Mouse (Mus musculus): ENCODE data around the gene Mapk11. TPM values are rescaled to one million over a fixed set of nuclear protein-coding genes. Genes with fewer than 3 reads are reported as not detected.
A peak's percentile ranks its signal among the peaks of the same experiment; 100 is the strongest.

Gene Mapk11
- polyA plus RNA-seq, 1 experiment from 2014 or later, result 5.0 TPM

DNA sequence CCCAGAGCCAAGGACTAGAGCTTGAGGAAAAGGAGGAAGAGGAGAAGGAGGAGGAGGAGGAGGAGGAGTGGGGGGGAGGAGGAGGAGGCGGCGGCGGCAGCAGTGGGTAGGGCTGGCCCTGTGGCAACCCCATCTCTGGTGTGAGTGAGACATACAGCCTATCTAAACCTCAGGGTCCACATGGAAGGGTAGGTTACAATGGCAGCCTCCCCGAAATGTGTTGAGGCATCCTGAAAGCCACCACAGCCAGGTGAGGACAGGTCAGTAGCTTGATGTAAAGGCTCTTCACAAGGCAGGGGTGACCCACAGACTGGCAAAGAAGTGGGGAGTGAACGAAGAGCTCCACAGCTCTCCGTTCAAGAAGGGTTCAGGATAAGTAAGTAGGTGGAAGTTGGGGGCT lies 10.9 kb downstream of the Mapk11 start:
- H3K36me3 ChIP-seq (ENCODE audit: control insufficient read depth, insufficient read depth, low read length), result no peaks in the 10 kb centered on the region
- H3K27me3 ChIP-seq (replicated peaks; ENCODE audit: control insufficient read depth, insufficient read depth, low read length), result peaks cover 31% of the 10 kb centered on the region
- no peak overlapping the region for H3K27ac ChIP-seq (ENCODE audit: low read length)
- 94% methylated on average over 6 of the region's 6 CpGs for WGBS
- H3K4me3 ChIP-seq (ENCODE audit: low read length), result no peak overlapping the region
- H3K4me2 ChIP-seq (ENCODE audit: low read depth, low read length), result no peak overlapping the region
- H3K4me1 ChIP-seq (ENCODE audit: control insufficient read depth, insufficient read depth, low read length), result peaks cover 12% of the 10 kb centered on the region
- no peaks in the 10 kb centered on the region for H3K9me3 ChIP-seq (ENCODE audit: control insufficient read depth, low read length)
- ATAC-seq, result no peak
- H3K9ac ChIP-seq (ENCODE audit: low read depth, low read length), result no peak overlapping the region

DNA sequence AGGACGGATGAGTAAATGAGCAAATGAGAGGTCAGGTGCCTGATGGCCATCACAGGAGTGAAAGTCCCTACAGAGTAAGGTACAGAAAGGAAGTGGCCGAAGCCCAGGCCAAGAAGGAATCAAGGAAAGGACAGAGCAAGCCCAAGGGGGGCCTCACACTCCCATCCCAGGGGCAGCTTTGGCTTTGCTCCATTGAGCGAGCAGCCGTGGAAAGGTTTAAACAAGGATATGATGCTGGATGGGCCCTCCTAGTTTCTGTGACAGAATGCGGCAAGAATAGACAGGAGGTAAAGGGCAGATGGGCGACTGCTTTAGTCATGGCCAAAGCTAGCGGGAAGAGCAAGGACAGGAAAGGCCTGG lies 11.4 kb downstream of the Mapk11 start:
- no peak overlapping the region for H3K9ac ChIP-seq (ENCODE audit: low read depth, low read length)
- peaks cover 31% of the 10 kb centered on the region for H3K27me3 ChIP-seq (replicated peaks; ENCODE audit: control insufficient read depth, insufficient read depth, low read length)
- H3K36me3 ChIP-seq (ENCODE audit: control insufficient read depth, insufficient read depth, low read length), result no peaks in the 10 kb centered on the region
- H3K4me2 ChIP-seq (ENCODE audit: low read depth, low read length), result no peak overlapping the region
- no peak for ATAC-seq
- 83% methylated on average over 7 of the region's 7 CpGs for WGBS
- H3K4me1 ChIP-seq (ENCODE audit: control insufficient read depth, insufficient read depth, low read length), result peaks cover 12% of the 10 kb centered on the region
- H3K27ac ChIP-seq (ENCODE audit: low read length), result no peak overlapping the region
- no peak overlapping the region for H3K4me3 ChIP-seq (ENCODE audit: low read length)
- H3K9me3 ChIP-seq (ENCODE audit: control insufficient read depth, low read length), result no peaks in the 10 kb centered on the region

DNA sequence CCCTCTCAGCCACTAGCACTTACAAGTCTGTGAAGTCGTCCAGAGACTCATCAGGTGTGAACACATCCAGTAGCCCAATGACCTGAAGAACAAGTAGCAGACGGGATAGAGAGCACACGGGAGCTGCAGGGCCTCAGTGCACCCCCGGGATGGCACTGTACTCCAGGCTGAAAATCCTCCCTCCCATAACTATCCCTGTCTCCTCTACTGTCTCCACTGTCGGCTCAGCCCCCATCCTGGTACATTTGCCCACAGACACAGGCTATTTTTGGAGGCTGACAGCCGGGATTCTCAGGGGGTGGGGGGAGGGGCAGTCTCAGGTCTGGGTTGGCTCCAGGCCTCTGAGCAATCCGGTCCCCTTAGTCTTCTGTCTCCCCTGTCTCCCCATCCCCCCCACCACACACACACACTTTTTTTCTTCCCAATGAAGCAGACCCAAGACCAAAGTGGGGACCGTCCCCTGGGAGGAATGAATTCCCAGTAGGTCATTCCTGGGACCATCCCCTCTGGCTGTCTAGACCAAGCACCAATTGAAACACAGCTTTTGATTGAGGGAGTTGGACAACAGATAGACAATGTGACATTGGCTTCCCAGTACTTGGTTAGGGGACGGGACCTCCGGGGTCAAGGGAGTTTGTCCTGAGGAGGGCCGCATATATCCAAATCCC lies 11.9 kb downstream of the Mapk11 start:
- no peaks in the 10 kb centered on the region for H3K36me3 ChIP-seq (ENCODE audit: control insufficient read depth, insufficient read depth, low read length)
- WGBS, result 70% methylated on average over 11 of the region's 11 CpGs
- no peak for ATAC-seq
- H3K27me3 ChIP-seq (replicated peaks; ENCODE audit: control insufficient read depth, insufficient read depth, low read length), result peaks cover 29% of the 10 kb centered on the region
- no peak overlapping the region for H3K27ac ChIP-seq (ENCODE audit: low read length)
- no peak overlapping the region for H3K4me3 ChIP-seq (ENCODE audit: low read length)
- no peaks in the 10 kb centered on the region for H3K9me3 ChIP-seq (ENCODE audit: control insufficient read depth, low read length)
- no peak overlapping the region for H3K9ac ChIP-seq (ENCODE audit: low read depth, low read length)
- no peak overlapping the region for H3K4me2 ChIP-seq (ENCODE audit: low read depth, low read length)
- H3K4me1 ChIP-seq (ENCODE audit: control insufficient read depth, insufficient read depth, low read length), result peaks cover 12% of the 10 kb centered on the region

DNA sequence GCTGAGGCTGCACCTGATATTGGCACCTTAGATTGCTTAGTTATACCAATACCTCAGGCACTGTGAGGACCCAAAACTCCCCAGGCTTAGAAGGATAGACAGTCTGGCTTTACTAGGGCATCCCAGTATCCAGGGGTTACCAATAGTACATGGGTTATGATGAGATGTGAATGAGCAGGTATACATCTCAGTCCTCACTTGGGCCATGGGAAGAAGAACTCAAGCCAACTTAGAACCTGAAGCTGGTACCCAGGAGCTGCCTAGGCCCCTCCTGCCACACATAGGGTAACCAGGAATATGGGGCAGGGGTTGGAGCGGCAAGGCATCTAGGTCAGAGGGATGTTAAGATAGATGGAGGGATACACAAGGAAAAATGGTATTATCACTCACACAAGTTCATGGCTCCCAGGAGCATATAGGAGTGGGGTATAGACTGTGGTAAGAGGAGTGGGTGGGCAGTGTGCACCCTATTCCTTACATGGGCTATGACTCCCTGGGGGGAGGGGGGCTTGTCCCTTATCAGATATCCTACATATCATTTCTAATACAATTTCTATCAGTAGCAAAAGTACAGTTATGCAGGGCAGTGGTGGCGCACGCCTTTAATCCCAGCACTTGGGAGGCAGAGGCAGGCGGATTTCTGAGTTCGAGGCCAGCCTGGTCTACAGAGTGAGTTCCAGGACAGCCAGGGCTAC lies 12.8 kb downstream of the Mapk11 start:
- peaks cover 12% of the 10 kb centered on the region for H3K4me1 ChIP-seq (ENCODE audit: control insufficient read depth, insufficient read depth, low read length)
- no peaks in the 10 kb centered on the region for H3K9me3 ChIP-seq (ENCODE audit: control insufficient read depth, low read length)
- no peak overlapping the region for H3K27ac ChIP-seq (ENCODE audit: low read length)
- no peak overlapping the region for H3K4me2 ChIP-seq (ENCODE audit: low read depth, low read length)
- H3K27me3 ChIP-seq (replicated peaks; ENCODE audit: control insufficient read depth, insufficient read depth, low read length), result peaks cover 24% of the 10 kb centered on the region
- no peak overlapping the region for H3K9ac ChIP-seq (ENCODE audit: low read depth, low read length)
- no peak for ATAC-seq
- no peaks in the 10 kb centered on the region for H3K36me3 ChIP-seq (ENCODE audit: control insufficient read depth, insufficient read depth, low read length)
- no peak overlapping the region for H3K4me3 ChIP-seq (ENCODE audit: low read length)
- WGBS, result 95% methylated on average over 5 of the region's 5 CpGs

DNA sequence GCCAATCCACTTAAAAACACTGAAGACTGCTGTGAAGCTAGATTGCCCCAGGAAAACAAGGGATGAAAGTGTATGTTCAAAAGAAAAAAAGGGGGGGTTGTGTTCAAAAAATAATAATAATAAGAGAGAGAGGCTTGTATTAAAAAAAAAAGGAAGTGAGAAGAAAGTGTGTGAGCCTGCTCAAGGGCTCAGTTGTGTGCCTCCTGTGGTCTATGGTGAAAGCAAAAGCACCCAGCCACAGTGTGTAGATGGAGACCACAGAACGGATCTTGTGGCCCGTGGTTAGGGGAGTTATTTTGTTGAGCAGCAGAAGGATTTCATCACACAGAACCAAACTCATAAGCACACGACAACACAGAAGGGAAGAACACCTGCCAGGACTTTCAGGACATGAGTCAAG lies 18.1 kb downstream of the Mapk11 start:
- Histone ChIP-seq H3K27me3 (replicated peaks; ENCODE audit: control insufficient read depth, insufficient read depth, low read length) (no peaks in the 10 kb centered on the region), H3K9me3 (ENCODE audit: control insufficient read depth, low read length) (no peaks in the 10 kb centered on the region), H3K4me2 (ENCODE audit: low read depth, low read length) (no peak overlapping the region), H3K36me3 (ENCODE audit: control insufficient read depth, insufficient read depth, low read length) (no peaks in the 10 kb centered on the region), H3K4me1 (ENCODE audit: control insufficient read depth, insufficient read depth, low read length) (peaks cover 12% of the 10 kb centered on the region), H3K4me3 (ENCODE audit: low read length) (no peak overlapping the region), H3K9ac (ENCODE audit: low read depth, low read length) (no peak overlapping the region), H3K27ac (ENCODE audit: low read length) (no peak overlapping the region)
- no peak for ATAC-seq
- WGBS, result 78% methylated on average over 3 of the region's 3 CpGs

DNA sequence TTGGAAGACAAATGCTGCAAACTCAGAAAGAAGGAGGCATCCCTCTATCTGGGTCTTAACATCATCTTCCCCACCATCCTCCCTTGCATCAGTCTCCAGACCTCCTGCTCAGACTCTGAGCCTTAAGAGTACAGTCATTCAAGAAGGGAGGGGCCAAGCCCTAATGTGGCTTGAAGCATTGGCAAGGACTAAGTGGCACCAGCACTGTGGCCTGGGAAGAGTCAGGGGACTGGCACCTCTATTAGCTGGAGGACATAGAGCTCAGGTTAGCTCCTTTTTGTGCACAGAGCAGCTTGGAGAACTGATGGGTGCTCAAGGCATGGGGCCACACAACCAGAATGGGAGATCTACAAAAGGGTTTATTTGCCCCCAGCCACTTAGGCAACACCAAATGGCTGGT lies 19.2 kb downstream of the Mapk11 start:
- Histone ChIP-seq H3K9me3 (ENCODE audit: control insufficient read depth, low read length) (no peaks in the 10 kb centered on the region), H3K4me3 (ENCODE audit: low read length) (no peak overlapping the region), H3K4me1 (ENCODE audit: control insufficient read depth, insufficient read depth, low read length) (peaks cover 12% of the 10 kb centered on the region), H3K4me2 (ENCODE audit: low read depth, low read length) (no peak overlapping the region), H3K27me3 (replicated peaks; ENCODE audit: control insufficient read depth, insufficient read depth, low read length) (no peaks in the 10 kb centered on the region), H3K27ac (ENCODE audit: low read length) (no peak overlapping the region), H3K9ac (ENCODE audit: low read depth, low read length) (no peak overlapping the region), H3K36me3 (ENCODE audit: control insufficient read depth, insufficient read depth, low read length) (no peaks in the 10 kb centered on the region; the same call in 1 of the 2 replicates)
- no peak for ATAC-seq

DNA sequence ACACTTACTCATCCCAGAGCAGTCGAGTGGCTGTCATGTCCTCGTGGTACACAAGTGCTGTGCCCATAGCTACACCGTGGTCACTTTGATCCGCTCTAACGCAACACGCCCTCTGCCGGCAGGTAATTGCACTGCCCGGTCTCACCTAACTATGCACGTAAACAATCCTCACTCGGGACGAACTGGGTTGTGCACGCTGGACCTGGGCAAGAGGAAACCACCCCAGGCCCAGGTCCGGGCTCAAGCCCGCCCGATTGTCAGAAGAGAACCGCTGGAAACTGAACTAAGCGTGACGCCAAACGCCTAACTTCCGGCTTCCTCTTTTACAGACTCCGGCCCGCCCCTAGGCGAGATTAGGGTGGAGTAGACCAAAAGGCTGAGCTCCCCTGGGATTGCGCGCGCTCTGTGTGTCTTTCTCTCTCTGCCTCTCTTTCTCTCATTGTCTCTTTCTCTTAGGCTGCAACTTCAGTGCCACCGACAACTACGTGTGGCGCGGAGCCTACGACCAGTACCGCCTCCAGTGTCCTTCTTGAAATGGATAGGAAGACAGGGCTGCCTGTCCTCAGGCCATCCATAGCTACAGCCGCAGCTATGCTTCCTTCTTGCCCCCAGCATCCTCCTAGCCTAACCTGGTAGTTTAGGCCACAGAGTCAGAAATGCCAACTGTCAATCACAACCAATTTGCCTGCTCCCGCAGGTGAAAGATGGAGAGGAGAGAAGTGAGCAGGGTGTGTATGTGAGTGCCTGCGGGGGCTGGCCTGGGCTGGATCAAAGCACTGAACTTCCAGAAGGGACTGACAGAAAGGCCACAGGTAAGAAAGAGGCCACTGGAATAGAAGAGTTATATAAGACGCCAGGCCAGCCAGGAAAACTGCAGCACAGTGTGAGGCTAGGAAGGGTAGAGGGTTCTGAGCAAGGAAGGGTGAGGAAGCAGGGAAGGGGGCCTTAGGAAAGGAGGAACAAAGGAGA lies 20.8 kb downstream of the Mapk11 start, which contains the start of gene Hdac10:
TSS of gene Hdac10 (minus strand) at position 319 of the 969 bp plus-strand sequence.
- Histone ChIP-seq H3K27ac (ENCODE audit: low read length) (peak within 1 kb of the TSS; percentile 84), H3K4me3 (ENCODE audit: low read length) (peak within 1 kb of the TSS; percentile 72), H3K27me3 (replicated peaks; ENCODE audit: control insufficient read depth, insufficient read depth, low read length) (no peaks in the 10 kb centered on the region), H3K9me3 (ENCODE audit: control insufficient read depth, low read length) (no peaks in the 10 kb centered on the region), H3K36me3 (ENCODE audit: control insufficient read depth, insufficient read depth, low read length) (no peaks in the 10 kb centered on the region; the same call in 1 of the 2 replicates), H3K4me1 (ENCODE audit: control insufficient read depth, insufficient read depth, low read length) (peaks cover 16% of the 10 kb centered on the region), H3K9ac (ENCODE audit: low read depth, low read length) (peak within 1 kb of the TSS; percentile 82), H3K4me2 (ENCODE audit: low read depth, low read length) (peak within 1 kb of the TSS; percentile 74)
- WGBS, result 3% methylated on average over 36 of the region's 36 CpGs
- ATAC-seq, result peak; percentile 93

DNA sequence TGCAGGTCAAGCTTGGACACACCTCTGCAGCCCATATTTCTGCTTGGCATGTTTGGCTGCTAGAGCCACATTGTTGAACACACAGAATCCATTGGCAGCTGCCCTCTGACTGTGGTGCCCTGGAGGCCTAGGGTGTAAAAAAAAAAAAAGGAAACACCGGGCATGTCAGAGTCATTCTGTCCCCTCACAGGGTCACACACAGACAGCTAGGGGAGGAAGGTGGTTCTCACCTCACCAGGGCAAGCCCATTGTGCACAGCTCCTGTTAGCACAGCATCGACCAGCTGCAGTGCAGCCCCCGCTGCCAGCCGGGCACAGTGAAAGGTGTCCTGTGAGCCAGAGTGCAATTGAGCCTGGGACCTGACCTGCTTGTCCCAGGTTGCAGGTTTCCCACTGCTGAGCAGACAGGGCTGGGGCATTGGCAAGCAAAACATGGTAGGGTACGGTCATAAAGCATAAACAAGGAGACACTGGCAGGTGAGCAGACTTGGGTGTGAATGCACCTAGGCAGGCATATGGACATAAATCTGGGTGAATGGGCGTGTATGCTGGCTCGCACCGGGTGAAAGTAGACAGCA lies 22.0 kb downstream of the Mapk11 start:
- ATAC-seq, result no peak
- H3K4me2 ChIP-seq (ENCODE audit: low read depth, low read length), result peak overlapping the region; percentile 74
- peak overlapping the region; percentile 72 for H3K4me3 ChIP-seq (ENCODE audit: low read length)
- H3K4me1 ChIP-seq (ENCODE audit: control insufficient read depth, insufficient read depth, low read length), result peaks cover 22% of the 10 kb centered on the region
- no peaks in the 10 kb centered on the region for H3K27me3 ChIP-seq (replicated peaks; ENCODE audit: control insufficient read depth, insufficient read depth, low read length)
- H3K9ac ChIP-seq (ENCODE audit: low read depth, low read length), result peak overlapping the region; percentile 82
- no peak overlapping the region for H3K27ac ChIP-seq (ENCODE audit: low read length)
- no peaks in the 10 kb centered on the region; the same call in 1 of the 2 replicates for H3K36me3 ChIP-seq (ENCODE audit: control insufficient read depth, insufficient read depth, low read length)
- no peaks in the 10 kb centered on the region for H3K9me3 ChIP-seq (ENCODE audit: control insufficient read depth, low read length)
- WGBS, result 74% methylated on average over 8 of the region's 8 CpGs

DNA sequence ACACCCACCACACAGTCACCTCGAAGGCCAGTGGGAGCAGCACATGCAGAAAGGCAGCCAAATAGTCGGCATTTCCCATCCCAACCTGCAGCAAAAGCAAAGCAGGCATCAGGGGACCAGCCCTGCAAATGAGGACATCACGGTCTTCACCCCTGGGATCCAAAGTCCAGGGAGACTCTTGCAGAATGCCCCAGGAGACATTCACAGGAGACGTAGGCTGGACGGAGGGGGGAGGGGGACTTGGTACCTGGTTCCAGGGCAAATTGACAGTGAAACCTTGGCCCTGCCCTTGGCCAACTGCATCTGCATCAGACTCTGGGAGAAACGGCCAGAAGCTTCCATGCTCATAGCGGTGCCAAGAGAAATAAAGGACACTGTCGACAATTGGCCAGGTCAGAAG lies 22.8 kb downstream of the Mapk11 start:
- peaks cover 30% of the 10 kb centered on the region for H3K4me1 ChIP-seq (ENCODE audit: control insufficient read depth, insufficient read depth, low read length)
- 91% methylated on average over 8 of the region's 8 CpGs for WGBS
- no peak overlapping the region for H3K9ac ChIP-seq (ENCODE audit: low read depth, low read length)
- no peak overlapping the region for H3K4me2 ChIP-seq (ENCODE audit: low read depth, low read length)
- no peak overlapping the region for H3K4me3 ChIP-seq (ENCODE audit: low read length)
- H3K9me3 ChIP-seq (ENCODE audit: control insufficient read depth, low read length), result no peaks in the 10 kb centered on the region
- H3K36me3 ChIP-seq (ENCODE audit: control insufficient read depth, insufficient read depth, low read length), result no peaks in the 10 kb centered on the region; the same call in 1 of the 2 replicates
- no peaks in the 10 kb centered on the region for H3K27me3 ChIP-seq (replicated peaks; ENCODE audit: control insufficient read depth, insufficient read depth, low read length)
- no peak for ATAC-seq
- no peak overlapping the region for H3K27ac ChIP-seq (ENCODE audit: low read length)

Data from intestine, embryonic 16.5 days (tissue).